Mouse (Mus musculus): ENCODE results near the gene Tas1r3. TPM values are rescaled to one million over a fixed set of nuclear protein-coding genes. Genes with fewer than 3 reads are reported as not detected.

The Tas1r3 gene
- polyA plus RNA-seq, 1 experiment, result 1.8 TPM

DNA sequence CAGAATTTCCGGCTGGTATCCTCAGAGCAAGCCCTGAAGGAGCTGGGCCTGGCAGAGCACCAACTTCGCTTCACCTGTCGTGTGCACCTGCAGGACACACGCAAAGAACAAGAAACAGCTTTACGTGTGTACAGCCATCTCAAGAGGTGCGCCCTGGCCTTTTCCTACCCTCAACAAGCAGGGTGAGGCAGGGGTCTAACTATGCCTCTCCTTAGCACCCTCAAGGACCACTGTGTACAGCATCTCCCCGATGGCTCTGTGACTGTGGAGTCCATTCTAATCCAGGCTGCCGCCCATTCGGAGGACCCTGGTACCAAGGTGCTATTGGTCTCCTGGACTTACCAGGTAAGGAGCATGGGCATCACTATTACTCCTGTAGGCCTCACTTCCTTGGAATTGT is 25.0 kb upstream of the Tas1r3 start:
- 87% methylated on average over 9 of the region's 9 CpGs for WGBS
- Histone ChIP-seq H3K27me3 (ENCODE audit: control insufficient read depth, insufficient read depth, low read length) (no peaks in the 10 kb centered on the region), H3K4me3 (ENCODE audit: low read depth, low read length) (no peak overlapping the region), H3K36me3 (ENCODE audit: control insufficient read depth, insufficient read depth, low read length) (peaks cover 31% of the 10 kb centered on the region), H3K4me1 (ENCODE audit: control insufficient read depth, insufficient read depth, insufficient read length, low read length) (peaks cover 12% of the 10 kb centered on the region), H3K27ac (ENCODE audit: insufficient read depth, low read depth, low read length) (no peak overlapping the region)
- TF ChIP-seq CTCF (IDR thresholded peaks at IDR 0.05; ENCODE audit: extremely low read depth, insufficient read length, insufficient replicate concordance, low read depth, low read length) (no peak), POLR2A (IDR thresholded peaks at IDR 0.05; ENCODE audit: low read depth, low read length) (no peak)

DNA sequence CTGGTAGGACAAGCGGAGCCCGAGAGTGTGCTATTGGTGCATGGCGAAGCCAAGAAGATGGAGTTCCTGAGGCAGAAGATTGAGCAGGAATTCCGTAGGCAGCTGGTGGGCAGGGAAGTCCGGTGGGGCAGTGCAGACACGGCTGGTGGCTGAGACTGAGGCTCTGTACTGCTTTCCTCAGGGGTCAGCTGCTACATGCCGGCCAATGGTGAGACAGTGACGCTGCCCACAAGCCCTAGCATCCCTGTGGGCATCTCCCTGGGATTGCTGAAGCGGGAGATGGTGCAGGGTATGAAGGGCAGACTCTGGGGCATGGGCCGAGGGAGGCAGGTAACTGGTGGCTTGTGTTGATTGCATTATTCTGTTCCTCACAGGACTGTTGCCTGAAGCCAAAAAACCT is 24.5 kb upstream of the Tas1r3 start:
- H3K36me3 ChIP-seq (ENCODE audit: control insufficient read depth, insufficient read depth, low read length), result peaks cover 31% of the 10 kb centered on the region

DNA sequence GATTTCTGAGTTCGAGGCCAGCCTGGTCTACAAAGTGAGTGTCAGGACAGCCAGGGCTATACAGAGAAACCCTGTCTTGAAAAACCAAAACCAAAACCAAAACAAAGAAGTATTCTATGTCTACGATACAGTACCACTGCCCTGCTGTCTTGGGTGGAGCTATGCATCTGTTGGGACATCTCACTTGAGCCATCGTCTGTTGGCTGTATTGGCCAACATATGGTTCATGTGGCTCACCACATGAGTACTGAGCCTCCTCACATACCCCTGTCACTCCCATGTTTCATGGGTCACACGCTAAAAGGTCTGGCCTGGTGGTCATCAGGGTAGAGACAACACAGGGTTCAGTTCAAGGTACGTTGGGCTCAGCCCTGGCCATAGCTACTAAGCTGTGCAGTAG is 23.2 kb upstream of the Tas1r3 start:
- peaks cover 5% of the 10 kb centered on the region for H3K4me1 ChIP-seq (ENCODE audit: control insufficient read depth, insufficient read depth, insufficient read length, low read length)
- no peak overlapping the region for H3K27ac ChIP-seq (ENCODE audit: insufficient read depth, low read depth, low read length)
- peaks cover 31% of the 10 kb centered on the region for H3K36me3 ChIP-seq (ENCODE audit: control insufficient read depth, insufficient read depth, low read length)
- no peak for TF ChIP-seq POLR2A (IDR thresholded peaks at IDR 0.05; ENCODE audit: low read depth, low read length)
- no peak for TF ChIP-seq CTCF (IDR thresholded peaks at IDR 0.05; ENCODE audit: extremely low read depth, insufficient read length, insufficient replicate concordance, low read depth, low read length)
- no peaks in the 10 kb centered on the region for H3K27me3 ChIP-seq (ENCODE audit: control insufficient read depth, insufficient read depth, low read length)
- 88% methylated on average over 5 of the region's 5 CpGs for WGBS
- H3K4me3 ChIP-seq (ENCODE audit: low read depth, low read length), result no peak overlapping the region

More for the DNA sequence above, 24.5 kb upstream of the Tas1r3 start:
- Histone ChIP-seq H3K27ac (ENCODE audit: insufficient read depth, low read depth, low read length) (no peak overlapping the region), H3K4me1 (ENCODE audit: control insufficient read depth, insufficient read depth, insufficient read length, low read length) (peaks cover 7% of the 10 kb centered on the region), H3K27me3 (ENCODE audit: control insufficient read depth, insufficient read depth, low read length) (no peaks in the 10 kb centered on the region), H3K4me3 (ENCODE audit: low read depth, low read length) (no peak overlapping the region)
- TF ChIP-seq POLR2A (IDR thresholded peaks at IDR 0.05; ENCODE audit: low read depth, low read length) (no peak), CTCF (IDR thresholded peaks at IDR 0.05; ENCODE audit: extremely low read depth, insufficient read length, insufficient replicate concordance, low read depth, low read length) (no peak)
- 89% methylated on average over 10 of the region's 10 CpGs for WGBS

DNA sequence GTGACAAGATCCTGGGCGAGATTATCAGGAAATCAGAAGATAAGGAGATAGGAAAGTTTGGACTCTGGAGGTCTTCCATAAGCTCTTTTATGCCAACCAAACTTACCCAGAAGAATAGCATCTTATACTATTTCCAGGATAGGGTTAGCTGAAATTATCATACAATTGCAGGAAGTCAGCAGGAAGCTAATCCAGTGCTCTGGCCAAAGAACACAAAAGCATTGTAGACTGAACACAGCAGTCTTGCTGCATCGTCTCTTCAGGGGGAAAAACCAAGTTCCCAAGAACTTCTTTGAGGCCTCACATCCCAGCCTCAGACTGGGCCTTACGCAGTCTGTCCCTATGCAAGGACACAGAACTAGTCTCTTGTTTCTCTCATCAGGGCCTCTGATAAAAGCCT is 20.4 kb upstream of the Tas1r3 start:
- Histone ChIP-seq H3K4me1 (ENCODE audit: control insufficient read depth, insufficient read depth, insufficient read length, low read length) (no peaks in the 10 kb centered on the region), H3K27me3 (ENCODE audit: control insufficient read depth, insufficient read depth, low read length) (no peaks in the 10 kb centered on the region), H3K4me3 (ENCODE audit: low read depth, low read length) (no peak overlapping the region), H3K36me3 (ENCODE audit: control insufficient read depth, insufficient read depth, low read length) (peaks cover 32% of the 10 kb centered on the region), H3K27ac (ENCODE audit: insufficient read depth, low read depth, low read length) (no peak overlapping the region)
- WGBS, result 79% methylated on average over 3 of the region's 3 CpGs
- TF ChIP-seq POLR2A (IDR thresholded peaks at IDR 0.05; ENCODE audit: low read depth, low read length) (no peak), CTCF (IDR thresholded peaks at IDR 0.05; ENCODE audit: extremely low read depth, insufficient read length, insufficient replicate concordance, low read depth, low read length) (no peak)

DNA sequence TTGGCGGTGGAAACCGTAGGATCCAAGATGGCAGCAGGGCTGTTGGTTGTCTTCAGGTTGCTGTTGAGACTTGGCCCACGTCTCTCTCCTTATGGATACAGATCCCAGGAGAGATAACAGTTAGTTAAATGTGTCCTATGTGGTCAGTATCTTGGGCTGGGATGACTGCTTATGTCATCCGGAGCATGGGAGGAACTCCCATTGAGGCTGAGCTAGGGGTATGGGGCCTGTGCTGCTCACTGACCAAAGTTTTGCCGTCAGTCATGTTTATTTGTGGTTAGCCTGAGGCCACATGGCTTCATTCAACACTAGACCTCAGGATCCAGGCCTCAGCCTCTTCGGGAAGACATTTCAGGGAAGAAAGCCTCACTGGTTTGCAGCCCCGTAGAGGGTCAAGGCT is 8.2 kb upstream of the Tas1r3 start:
- no peak for TF ChIP-seq CTCF (IDR thresholded peaks at IDR 0.05; ENCODE audit: extremely low read depth, insufficient read length, insufficient replicate concordance, low read depth, low read length)
- Histone ChIP-seq H3K27me3 (ENCODE audit: control insufficient read depth, insufficient read depth, low read length) (no peaks in the 10 kb centered on the region), H3K27ac (ENCODE audit: insufficient read depth, low read depth, low read length) (no peak overlapping the region), H3K36me3 (ENCODE audit: control insufficient read depth, insufficient read depth, low read length) (peaks cover 22% of the 10 kb centered on the region), H3K4me3 (ENCODE audit: low read depth, low read length) (no peak overlapping the region), H3K4me1 (ENCODE audit: control insufficient read depth, insufficient read depth, insufficient read length, low read length) (no peaks in the 10 kb centered on the region; the same call in 1 of the 2 replicates)
- WGBS, result 85% methylated on average over 7 of the region's 7 CpGs

DNA sequence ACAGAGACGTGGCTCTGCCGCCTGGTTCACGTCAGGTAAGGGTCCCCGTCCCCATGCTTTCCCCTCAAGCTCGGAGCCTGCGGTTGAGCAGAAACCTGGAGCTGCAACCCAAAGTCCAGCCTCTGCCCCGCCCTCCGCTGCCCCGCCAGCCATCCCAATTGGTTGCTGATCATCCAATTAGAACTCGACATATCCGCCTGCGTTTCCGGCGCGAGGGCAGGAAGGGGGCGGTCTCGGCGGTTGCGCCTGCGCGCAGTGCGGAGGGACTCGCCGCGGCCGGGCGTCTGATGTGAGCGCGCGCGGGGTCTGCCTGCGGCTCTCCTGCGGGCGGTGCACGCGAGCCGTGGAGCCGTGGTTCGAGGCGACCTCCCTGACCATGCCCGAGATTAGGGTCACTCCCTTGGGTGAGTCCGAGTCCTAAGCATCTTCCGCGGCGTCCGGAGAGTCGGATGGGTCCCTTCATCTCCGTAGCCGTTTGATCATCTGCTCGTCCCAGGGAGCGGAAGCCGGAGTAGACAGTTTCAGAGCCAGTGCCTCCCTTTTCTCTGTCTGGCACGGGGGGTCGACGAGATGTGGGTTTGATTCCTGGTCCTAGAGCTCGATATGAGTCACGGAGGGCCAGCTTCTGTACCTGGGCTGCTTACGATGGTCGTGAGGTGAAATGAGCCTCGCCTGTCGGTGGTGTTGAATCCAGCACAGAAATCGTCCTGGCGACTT is 6.3 kb upstream of the Tas1r3 start, which contains the start of the genes Cptp and Ints11:
Gene Cptp, minus strand, starts transcription at position 124 of the 717 bp plus-strand sequence.
Gene Ints11, plus strand, starts transcription at position 230 of the 717 bp plus-strand sequence.
- Histone ChIP-seq H3K4me1 (ENCODE audit: control insufficient read depth, insufficient read depth, insufficient read length, low read length) (no peaks in the 10 kb centered on the region; the same call in 1 of the 2 replicates), H3K4me3 (ENCODE audit: low read depth, low read length) (peak within 1 kb of the TSS; percentile 92), H3K27me3 (ENCODE audit: control insufficient read depth, insufficient read depth, low read length) (no peaks in the 10 kb centered on the region), H3K27ac (ENCODE audit: insufficient read depth, low read depth, low read length) (peak within 1 kb of the TSS; percentile 53), H3K36me3 (ENCODE audit: control insufficient read depth, insufficient read depth, low read length) (peaks cover 29% of the 10 kb centered on the region)
- TF ChIP-seq CTCF (IDR thresholded peaks at IDR 0.05; ENCODE audit: extremely low read depth, insufficient read length, insufficient replicate concordance, low read depth, low read length) (no peak), POLR2A (IDR thresholded peaks at IDR 0.05; ENCODE audit: low read depth, low read length) (no peak; the same call in none of the 2 replicates)
- WGBS, result under 1% methylated on average over 63 of the region's 63 CpGs

DNA sequence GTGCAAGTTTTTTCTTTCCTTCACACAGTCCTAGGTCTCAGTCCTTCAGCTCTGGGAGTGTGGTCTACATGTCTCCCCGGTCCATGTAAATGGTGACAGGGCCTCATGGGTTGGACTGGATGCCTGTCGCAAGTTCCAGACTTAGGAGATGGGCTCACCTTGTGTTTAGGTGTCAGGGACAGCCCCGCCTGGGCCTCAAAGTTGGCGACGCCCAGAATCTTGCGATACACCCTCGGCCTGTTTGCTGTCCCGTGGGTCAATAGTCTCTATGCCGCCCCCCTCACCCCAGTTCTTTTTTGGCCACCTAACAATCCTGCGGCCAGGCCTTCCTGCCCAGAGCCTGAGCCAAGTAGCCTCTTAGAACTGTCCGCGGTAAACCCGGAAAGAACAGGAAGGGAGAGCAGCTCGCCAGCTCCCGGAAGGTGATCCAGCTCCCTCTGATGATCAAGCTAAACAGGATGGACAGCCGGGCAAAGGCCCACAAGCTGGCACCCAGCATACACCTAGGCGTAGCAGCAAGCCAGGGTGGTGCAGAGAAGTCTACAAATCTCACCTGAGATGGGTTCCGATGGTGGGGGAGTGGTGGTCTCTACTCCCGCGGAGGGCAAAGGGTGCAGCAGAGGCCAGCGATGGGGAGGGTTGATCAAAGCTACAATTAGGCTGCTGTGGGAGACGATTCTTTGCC is 5.6 kb upstream of the Tas1r3 start:
- TF ChIP-seq CTCF (IDR thresholded peaks at IDR 0.05; ENCODE audit: extremely low read depth, insufficient read length, insufficient replicate concordance, low read depth, low read length) (no peak), POLR2A (IDR thresholded peaks at IDR 0.05; ENCODE audit: low read depth, low read length) (no peak)
- H3K36me3 ChIP-seq (ENCODE audit: control insufficient read depth, insufficient read depth, low read length), result peaks cover 29% of the 10 kb centered on the region
- H3K4me1 ChIP-seq (ENCODE audit: control insufficient read depth, insufficient read depth, insufficient read length, low read length), result no peaks in the 10 kb centered on the region; the same call in 1 of the 2 replicates
- WGBS, result 3% methylated on average over 22 of the region's 22 CpGs
- peak overlapping the region; percentile 92 for H3K4me3 ChIP-seq (ENCODE audit: low read depth, low read length)
- H3K27ac ChIP-seq (ENCODE audit: insufficient read depth, low read depth, low read length), result peak overlapping the region; percentile 53
- no peaks in the 10 kb centered on the region for H3K27me3 ChIP-seq (ENCODE audit: control insufficient read depth, insufficient read depth, low read length)
